Mouse (Mus musculus): Measurements from ENCODE around the gene Gm19402.

GRCm38 (mm10) chr10:77645571-77645970, 45.0 kb downstream of the Gm19402 start:
- TF ChIP-seq GATA1 (IDR thresholded peaks at IDR 0.05; ENCODE audit: borderline replicate concordance, low read length) = no peak
- TF ChIP-seq CTCF (IDR thresholded peaks at IDR 0.05; ENCODE audit: low read depth, low read length) = no peak
- no peak for TF ChIP-seq POLR2AphosphoS5 (IDR thresholded peaks at IDR 0.05; ENCODE audit: insufficient replicate concordance, low read depth, low read length)

All from G1E (cell line).